22 mouse cellular contexts compared by ENCODE assay signal in genomic region chr9:24490516-24490915, GRCm38 (mm10). TPM values are rescaled to one million over a fixed set of nuclear protein-coding genes. Genes with fewer than 3 reads are reported as not detected.
DNase-seq lines count a peak whose midpoint lies in the region; ATAC-seq and TF ChIP-seq lines count a peak whose summit lies in the region.
"Had no signal": no experiment of that assay in that cellular context is flagged by ENCODE, and none has a peak within 500 bp of the region (broad histone marks: within the 10 kb centered on the region; RNA-seq: fewer than 3 reads in every experiment).

No protein-coding gene starts in this region.

- no peaks in the 10 kb centered on the region for H3K9me3 ChIP-seq in stomach, embryonic 15.5 days
- no peaks in the 10 kb centered on the region for H3K9me3 ChIP-seq in stomach, postnatal 0 days (ENCODE audit: control insufficient read depth, low read length)
- no peaks in the 10 kb centered on the region for H3K9me3 ChIP-seq in liver, postnatal 0 days (ENCODE audit: low read length)
- H3K9me3 ChIP-seq: embryonic facial prominence, embryonic 10.5 days; G1E; hindbrain, embryonic 12.5 days; kidney, embryonic 15.5 days; limb, embryonic 15.5 days; midbrain, embryonic 10.5 days had no signal

- no peaks in the 10 kb centered on the region for H3K36me3 ChIP-seq in stomach, embryonic 15.5 days
- no peaks in the 10 kb centered on the region for H3K36me3 ChIP-seq in stomach, postnatal 0 days (ENCODE audit: control insufficient read depth, insufficient read depth, low read length)
- H3K36me3 ChIP-seq in liver, postnatal 0 days (replicated peaks; ENCODE audit: insufficient read depth, low read length) = no peaks in the 10 kb centered on the region
- H3K36me3 ChIP-seq: embryonic facial prominence, embryonic 10.5 days; hindbrain, embryonic 12.5 days; kidney, embryonic 15.5 days; limb, embryonic 15.5 days; midbrain, embryonic 10.5 days had no signal

- no peak overlapping the region for H3K4me3 ChIP-seq in stomach, embryonic 15.5 days (replicated peaks)
- no peak overlapping the region for H3K4me3 ChIP-seq in stomach, postnatal 0 days (ENCODE audit: low read depth, low read length)
- no peak overlapping the region for H3K4me3 ChIP-seq in liver, postnatal 0 days (ENCODE audit: low read depth, low read length)
- H3K4me3 ChIP-seq: embryonic facial prominence, embryonic 10.5 days; hindbrain, embryonic 12.5 days; kidney, embryonic 15.5 days; limb, embryonic 15.5 days; midbrain, embryonic 10.5 days had no signal

- DNase-seq in stomach, postnatal 0 days (ENCODE audit: low spot score) = no peak
- DNase-seq in liver = peak; percentile 83
- peak; percentile 49 for DNase-seq in liver, postnatal 0 days
- DNase-seq in retina, embryonic 14.5 days (ENCODE audit: low spot score) = no peak
- DNase-seq in layer of hippocampus, postnatal 14 days (ENCODE audit: low spot score in 2 of 2) = no peak
- DNase-seq in kidney, adult 18-20 months = no peak
- DNase-seq: adrenal gland, postnatal 36 days; cerebellum, adult 8-10 months; gastrocnemius, postnatal 36 days; heart, postnatal 14 days; lung, postnatal 10 days; right cerebral cortex, postnatal 4 days; thymus, postnatal 14 days had no signal

- TF ChIP-seq EP300 in stomach, postnatal 0 days (optimal IDR thresholded peaks at IDR 0.05) = no peak
- TF ChIP-seq EP300 in liver, postnatal 0 days (IDR thresholded peaks at IDR 0.05; ENCODE audit: low read depth) = no peak

- no peak overlapping the region for H3K4me2 ChIP-seq in stomach, embryonic 15.5 days
- H3K4me2 ChIP-seq in stomach, postnatal 0 days (replicated peaks; ENCODE audit: low read depth) = no peak overlapping the region
- H3K4me2 ChIP-seq in liver, postnatal 0 days (ENCODE audit: low read depth, low read length) = no peak overlapping the region
- H3K4me2 ChIP-seq: heart, embryonic 11.5 days; hindbrain, embryonic 12.5 days; kidney, embryonic 15.5 days; limb, embryonic 15.5 days had no signal

- no peak overlapping the region for H3K27ac ChIP-seq in stomach, embryonic 15.5 days
- no peak overlapping the region for H3K27ac ChIP-seq in stomach, postnatal 0 days (replicated peaks)
- H3K27ac ChIP-seq in liver, postnatal 0 days (ENCODE audit: low read depth) = 0 out of 2 replicates have a peak overlapping the region, but pooled peaks have one; percentile 44
- H3K27ac ChIP-seq: embryonic facial prominence, embryonic 10.5 days; hindbrain, embryonic 12.5 days; kidney, embryonic 15.5 days; limb, embryonic 15.5 days; midbrain, embryonic 10.5 days had no signal

- no peak overlapping the region for H3K9ac ChIP-seq in stomach, embryonic 15.5 days
- no peak overlapping the region for H3K9ac ChIP-seq in stomach, postnatal 0 days (ENCODE audit: low read length)
- no peak overlapping the region for H3K9ac ChIP-seq in liver, postnatal 0 days (replicated peaks)
- H3K9ac ChIP-seq: hindbrain, embryonic 12.5 days; kidney, embryonic 15.5 days; limb, embryonic 15.5 days had no signal

- 81% methylated on average over 5 of the region's 5 CpGs for WGBS in stomach, embryonic 15.5 days
- 79% methylated on average over 5 of the region's 5 CpGs for WGBS in stomach, postnatal 0 days
- WGBS in liver, postnatal 0 days (ENCODE audit: insufficient replicate concordance) = 55% methylated on average over 5 of the region's 5 CpGs

- no peaks in the 10 kb centered on the region for H3K27me3 ChIP-seq in stomach, embryonic 15.5 days (replicated peaks)
- H3K27me3 ChIP-seq in stomach, postnatal 0 days (ENCODE audit: control insufficient read depth, insufficient read depth, low read length) = no peaks in the 10 kb centered on the region
- H3K27me3 ChIP-seq in liver, postnatal 0 days (ENCODE audit: insufficient read depth, low read length) = no peaks in the 10 kb centered on the region
- H3K27me3 ChIP-seq: hindbrain, embryonic 12.5 days; kidney, embryonic 15.5 days; limb, embryonic 15.5 days had no signal

- no peak for TF ChIP-seq CTCF in stomach, postnatal 0 days (IDR thresholded peaks at IDR 0.05; ENCODE audit: low read depth)
- TF ChIP-seq CTCF in liver, postnatal 0 days (IDR thresholded peaks at IDR 0.05; ENCODE audit: low read depth) = no peak

- ATAC-seq in stomach, embryonic 15.5 days (ENCODE audit: insufficient read depth, low FRiP score, low read depth) = peak; percentile 49; the same call in 1 of the 2 replicates
- ATAC-seq in stomach, postnatal 0 days (ENCODE audit: low FRiP score, low TSS enrichment) = no peak
- ATAC-seq in liver, postnatal 0 days = peak; percentile 69
- ATAC-seq: forebrain, embryonic 14.5 days had no signal

- H3K4me1 ChIP-seq in stomach, embryonic 15.5 days = no peaks in the 10 kb centered on the region
- no peaks in the 10 kb centered on the region for H3K4me1 ChIP-seq in stomach, postnatal 0 days (replicated peaks; ENCODE audit: control insufficient read depth, insufficient read depth)
- peaks cover 26% of the 10 kb centered on the region for H3K4me1 ChIP-seq in liver, postnatal 0 days (ENCODE audit: insufficient read depth)
- H3K4me1 ChIP-seq: embryonic facial prominence, embryonic 10.5 days; hindbrain, embryonic 12.5 days; kidney, embryonic 15.5 days; limb, embryonic 15.5 days; midbrain, embryonic 10.5 days had no signal

RNA-seq across cellular contexts. Expression of gene Dpy19l1, which starts 12.4 kb away (rescaled TPM):
- polyA plus RNA-seq in stomach, embryonic 15.5 days (2015; fragmentation: Nextera tagmentation; extraction: Ambion mirVana) = 16.3 and 16.4 TPM in 2 replicates
- 5.2 TPM in 2 replicates for polyA plus RNA-seq in stomach, postnatal 0 days (2015; fragmentation: Nextera tagmentation; extraction: Ambion mirVana)
- polyA plus RNA-seq in liver, postnatal 0 days (2015; fragmentation: Nextera tagmentation; extraction: Ambion mirVana) = 7.5 and 8.9 TPM in 2 replicates
- 10 to 100 TPM; 27.4 to 30.9 TPM for total RNA-seq in layer of hippocampus, postnatal 14 days (2021)

Comparison
In these comparisons a context has a peak if more than half of its experiments do, and no peak if none do; other contexts are left out.
1. DNase-seq: peak in liver (single experiment) and liver, postnatal 0 days (single experiment); none in stomach, postnatal 0 days (single experiment), retina, embryonic 14.5 days (single experiment), layer of hippocampus, postnatal 14 days (0 of 2) and kidney, adult 18-20 months (single experiment).